Mouse (Mus musculus): Measurements from ENCODE around the gene Gadd45b. TPM values are rescaled to one million over a fixed set of nuclear protein-coding genes. Genes with fewer than 3 reads are reported as not detected.

The Gadd45b gene
- polyA plus RNA-seq, 1 experiment from 2014 or later = 9.0 TPM

DNA sequence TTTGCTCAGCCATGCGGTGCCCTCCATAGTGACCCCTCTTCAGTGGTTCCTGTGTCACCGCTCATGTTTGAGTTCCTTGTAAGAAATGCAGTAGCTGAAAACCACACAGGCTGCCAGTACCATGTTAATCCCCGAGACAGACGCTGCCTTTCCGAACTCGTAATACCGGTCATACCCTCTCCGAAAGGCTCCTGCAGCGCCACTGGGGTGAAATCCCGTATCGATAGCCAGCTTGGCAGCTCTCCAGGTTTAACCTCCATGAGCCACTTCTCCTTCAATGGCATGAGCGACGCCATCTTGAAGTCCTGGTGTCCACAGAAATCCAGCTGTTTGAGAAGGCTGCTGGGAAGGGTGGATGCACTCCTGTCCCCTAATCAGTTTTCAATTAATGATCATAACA is 24.5 kb downstream of the Gadd45b start:
- 76% methylated on average over 13 of the region's 13 CpGs for WGBS
- Histone ChIP-seq H3K4me3 (no peak overlapping the region), H3K4me1 (replicated peaks) (no peaks in the 10 kb centered on the region; the same call in 1 of the 2 replicates), H3K27ac (replicated peaks) (no peak overlapping the region), H3K27me3 (no peaks in the 10 kb centered on the region), H3K9me3 (no peaks in the 10 kb centered on the region), H3K4me2 (no peak overlapping the region), H3K9ac (no peak overlapping the region), H3K36me3 (no peaks in the 10 kb centered on the region)
- no peak for ATAC-seq (ENCODE audit: low read depth)

- Histone ChIP-seq H3K9ac (no peak overlapping the region), H3K9me3 (no peaks in the 10 kb centered on the region), H3K27me3 (no peaks in the 10 kb centered on the region), H3K4me1 (replicated peaks) (no peaks in the 10 kb centered on the region; the same call in 1 of the 2 replicates), H3K4me3 (no peak overlapping the region), H3K36me3 (no peaks in the 10 kb centered on the region), H3K27ac (replicated peaks) (no peak overlapping the region), H3K4me2 (no peak overlapping the region)
- WGBS = 76% methylated on average over 6 of the region's 6 CpGs
- peak; percentile 10; the same call in 1 of the 2 replicates for ATAC-seq (ENCODE audit: low read depth)
These were observed 25.0 kb downstream of the Gadd45b start for GRCm38 (mm10) chr10:80954843-80955242.

DNA sequence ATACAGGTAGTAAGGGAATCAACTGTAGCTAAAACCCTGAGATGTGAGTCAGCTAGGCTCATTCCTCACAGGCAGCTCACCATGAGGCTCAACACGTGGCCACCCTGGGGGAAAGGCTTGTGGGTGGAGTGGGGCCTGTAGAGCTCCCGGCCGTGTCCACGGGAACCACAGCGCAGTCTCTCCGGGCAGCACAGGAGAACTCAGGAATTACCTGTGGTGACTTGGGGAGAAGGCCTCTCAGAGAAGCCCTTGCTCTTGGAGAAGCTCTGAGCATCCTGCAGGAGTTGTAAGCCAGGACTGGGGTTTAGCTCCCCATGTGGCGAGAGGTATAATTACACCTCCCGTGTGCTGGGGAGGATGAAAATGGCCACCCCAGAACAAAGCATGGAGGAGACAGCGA is 25.7 kb downstream of the Gadd45b start:
- ATAC-seq (ENCODE audit: low read depth) = peak; percentile 41; the same call in 1 of the 2 replicates
- no peak overlapping the region for H3K4me3 ChIP-seq
- H3K9ac ChIP-seq = no peak overlapping the region
- no peaks in the 10 kb centered on the region for H3K36me3 ChIP-seq
- H3K4me2 ChIP-seq = no peak overlapping the region
- H3K27ac ChIP-seq (replicated peaks) = 0 out of 2 replicates have a peak overlapping the region, but pooled peaks have one; percentile 28
- peaks cover under 1% of the 10 kb centered on the region; the same call in 1 of the 2 replicates for H3K4me1 ChIP-seq (replicated peaks)
- no peaks in the 10 kb centered on the region for H3K9me3 ChIP-seq
- no peaks in the 10 kb centered on the region for H3K27me3 ChIP-seq
- 22% methylated on average over 9 of the region's 9 CpGs for WGBS

- H3K9ac ChIP-seq = no peak overlapping the region
- H3K27ac ChIP-seq (replicated peaks) = no peak overlapping the region
- no peaks in the 10 kb centered on the region for H3K36me3 ChIP-seq
- H3K4me1 ChIP-seq (replicated peaks) = peaks cover 9% of the 10 kb centered on the region; the same call in 1 of the 2 replicates
- no peak for ATAC-seq (ENCODE audit: low read depth)
- 92% methylated on average over 8 of the region's 8 CpGs for WGBS
- H3K27me3 ChIP-seq = no peaks in the 10 kb centered on the region
- H3K9me3 ChIP-seq = no peaks in the 10 kb centered on the region
- no peak overlapping the region for H3K4me2 ChIP-seq
- H3K4me3 ChIP-seq = no peak overlapping the region
These were observed 26.5 kb downstream of the Gadd45b start for GRCm38 (mm10) chr10:80956385-80956784.

GRCm38 (mm10) chr10:80956901-80957300 is 27.0 kb downstream of the Gadd45b start:
- ATAC-seq (ENCODE audit: low read depth) = no peak
- no peak overlapping the region for H3K27ac ChIP-seq (replicated peaks)
- no peak overlapping the region for H3K4me3 ChIP-seq
- 78% methylated on average over 6 of the region's 6 CpGs for WGBS
- no peaks in the 10 kb centered on the region for H3K9me3 ChIP-seq
- no peak overlapping the region for H3K4me2 ChIP-seq
- no peaks in the 10 kb centered on the region for H3K27me3 ChIP-seq
- peaks cover 11% of the 10 kb centered on the region; the same call in 1 of the 2 replicates for H3K4me1 ChIP-seq (replicated peaks)
- no peaks in the 10 kb centered on the region for H3K36me3 ChIP-seq
- H3K9ac ChIP-seq = no peak overlapping the region

- no peaks in the 10 kb centered on the region for H3K27me3 ChIP-seq
- H3K9me3 ChIP-seq = no peaks in the 10 kb centered on the region
- no peak overlapping the region for H3K27ac ChIP-seq (replicated peaks)
- H3K36me3 ChIP-seq = no peaks in the 10 kb centered on the region
- no peak overlapping the region for H3K9ac ChIP-seq
- 77% methylated on average over 4 of the region's 4 CpGs for WGBS
- no peak overlapping the region for H3K4me2 ChIP-seq
- no peak for ATAC-seq (ENCODE audit: low read depth)
- peaks cover 11% of the 10 kb centered on the region; the same call in 1 of the 2 replicates for H3K4me1 ChIP-seq (replicated peaks)
- no peak overlapping the region for H3K4me3 ChIP-seq
These were observed 27.9 kb downstream of the Gadd45b start for GRCm38 (mm10) chr10:80957791-80958190.

- Histone ChIP-seq H3K27ac (replicated peaks) (no peak overlapping the region), H3K9ac (no peak overlapping the region), H3K4me3 (no peak overlapping the region), H3K27me3 (no peaks in the 10 kb centered on the region), H3K4me1 (replicated peaks) (peaks cover 20% of the 10 kb centered on the region; the same call in 1 of the 2 replicates), H3K9me3 (no peaks in the 10 kb centered on the region), H3K4me2 (no peak overlapping the region), H3K36me3 (no peaks in the 10 kb centered on the region)
- ATAC-seq (ENCODE audit: low read depth) = no peak
- 95% methylated on average over 5 of the region's 5 CpGs for WGBS
These were observed 29.2 kb downstream of the Gadd45b start for GRCm38 (mm10) chr10:80958979-80959637.

DNA sequence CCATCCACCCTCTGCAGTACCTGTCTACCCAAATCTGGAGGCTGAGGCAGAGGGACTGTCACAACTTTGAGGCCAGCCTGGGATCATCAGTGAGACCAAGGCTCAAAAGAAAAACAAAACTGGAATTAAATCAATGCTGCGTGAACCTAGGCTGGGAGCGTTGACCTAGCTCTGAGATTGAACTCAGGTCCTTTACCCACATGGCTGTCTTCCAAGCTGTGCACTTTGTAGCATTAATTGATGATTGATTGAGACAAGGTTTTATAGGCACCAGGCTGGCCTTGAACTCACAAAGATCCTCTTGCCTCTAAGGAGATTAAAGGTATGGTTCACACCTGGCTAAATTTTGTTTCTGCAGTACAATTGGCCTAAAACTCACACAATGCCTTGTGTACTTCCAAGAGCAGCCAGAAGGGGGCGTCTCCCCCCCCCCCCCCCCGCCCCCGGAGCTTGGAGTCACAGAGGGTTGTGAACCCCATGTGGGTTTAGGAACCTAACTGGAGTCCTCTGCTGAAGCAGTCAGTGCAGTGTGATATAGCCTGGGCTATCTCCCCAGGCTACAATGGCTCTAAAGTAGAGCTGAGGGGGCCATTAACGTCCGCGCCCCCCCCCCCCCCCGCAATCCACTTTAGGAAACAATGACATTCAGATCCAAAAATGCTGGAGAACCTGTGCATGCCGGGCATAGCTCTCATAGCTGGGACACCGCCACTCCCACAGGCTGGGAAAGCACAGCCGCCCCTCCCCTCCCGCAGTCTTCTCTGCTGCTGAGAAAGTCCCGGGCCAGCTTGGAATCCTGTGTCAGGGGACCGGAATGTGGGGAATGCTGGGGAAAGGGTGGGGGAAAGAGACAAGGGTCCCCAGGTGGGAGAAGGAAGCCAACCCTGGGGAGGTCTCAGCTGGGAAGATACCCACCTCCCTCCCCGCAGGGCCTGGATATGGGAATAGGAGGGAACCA is 31.0 kb downstream of the Gadd45b start:
- H3K4me2 ChIP-seq = no peak overlapping the region
- 0 out of 2 replicates have a peak overlapping the region, but pooled peaks have one; percentile 26 for H3K9ac ChIP-seq
- no peaks in the 10 kb centered on the region for H3K36me3 ChIP-seq
- H3K4me1 ChIP-seq (replicated peaks) = peaks cover 21% of the 10 kb centered on the region; the same call in 1 of the 2 replicates
- H3K27ac ChIP-seq (replicated peaks) = 0 out of 2 replicates have a peak overlapping the region, but pooled peaks have one; percentile 20
- ATAC-seq (ENCODE audit: low read depth) = no peak
- H3K9me3 ChIP-seq = no peaks in the 10 kb centered on the region
- no peaks in the 10 kb centered on the region for H3K27me3 ChIP-seq
- no peak overlapping the region for H3K4me3 ChIP-seq
- 13% methylated on average over 16 of the region's 16 CpGs for WGBS

DNA sequence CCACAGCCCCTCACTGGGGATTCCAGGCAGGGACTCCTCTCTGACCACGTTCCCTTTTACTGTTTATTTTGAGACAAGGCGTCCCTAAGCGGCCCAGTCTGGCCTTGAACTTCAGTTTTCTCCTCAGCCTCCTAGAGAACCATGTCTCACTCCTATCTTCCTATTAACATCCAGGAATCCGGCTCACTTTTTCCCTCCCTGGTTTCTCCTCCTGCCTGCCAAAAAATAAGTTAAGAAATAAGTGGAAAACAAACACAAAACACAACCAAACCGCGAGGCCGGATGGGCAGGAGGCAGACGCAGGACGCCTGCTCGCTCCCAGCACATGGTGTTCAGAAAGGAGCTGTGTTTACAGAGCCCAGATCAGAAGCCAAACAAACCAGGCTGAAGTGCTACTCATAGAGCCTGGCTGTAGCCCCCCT is 32.2 kb downstream of the Gadd45b start:
- Histone ChIP-seq H3K9me3 (no peaks in the 10 kb centered on the region), H3K27ac (replicated peaks) (no peak overlapping the region), H3K4me3 (no peak overlapping the region), H3K36me3 (no peaks in the 10 kb centered on the region), H3K4me2 (no peak overlapping the region), H3K9ac (no peak overlapping the region), H3K4me1 (replicated peaks) (peaks cover 24% of the 10 kb centered on the region), H3K27me3 (no peaks in the 10 kb centered on the region)
- ATAC-seq (ENCODE audit: low read depth) = no peak
- 60% methylated on average over 10 of the region's 10 CpGs for WGBS

DNA sequence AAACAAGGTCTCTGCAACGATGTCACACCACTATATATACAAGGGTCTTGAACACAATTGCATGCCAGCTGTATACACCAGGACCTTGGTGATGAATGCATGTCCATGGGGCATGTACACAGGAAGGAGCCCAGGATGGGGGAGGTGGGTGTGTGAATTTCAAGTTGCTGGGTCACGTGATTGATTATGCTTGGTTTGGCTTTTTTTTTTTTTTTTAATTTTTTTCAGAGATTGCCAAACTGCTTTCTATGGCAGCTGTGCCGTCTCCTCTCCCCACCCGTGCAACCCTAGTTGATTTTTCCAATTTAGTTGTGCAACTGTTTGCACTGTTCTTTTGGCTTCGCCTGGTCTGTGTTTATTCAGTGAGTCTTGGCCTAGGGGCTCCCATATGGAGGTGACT is 32.7 kb downstream of the Gadd45b start:
- no peaks in the 10 kb centered on the region for H3K9me3 ChIP-seq
- no peaks in the 10 kb centered on the region for H3K36me3 ChIP-seq
- peaks cover 29% of the 10 kb centered on the region for H3K4me1 ChIP-seq (replicated peaks)
- H3K27me3 ChIP-seq = no peaks in the 10 kb centered on the region
- H3K27ac ChIP-seq (replicated peaks) = no peak overlapping the region
- no peak overlapping the region for H3K4me2 ChIP-seq
- no peak for ATAC-seq (ENCODE audit: low read depth)
- WGBS = 79% methylated on average over 5 of the region's 5 CpGs
- H3K9ac ChIP-seq = no peak overlapping the region
- H3K4me3 ChIP-seq = no peak overlapping the region

- Histone ChIP-seq H3K27ac (replicated peaks) (no peak overlapping the region), H3K4me3 (no peak overlapping the region), H3K4me2 (no peak overlapping the region), H3K9me3 (no peaks in the 10 kb centered on the region), H3K36me3 (no peaks in the 10 kb centered on the region), H3K4me1 (replicated peaks) (peaks cover 30% of the 10 kb centered on the region), H3K27me3 (no peaks in the 10 kb centered on the region), H3K9ac (no peak overlapping the region)
- 55% methylated on average over 12 of the region's 12 CpGs for WGBS
- no peak for ATAC-seq (ENCODE audit: low read depth)
These were observed 33.4 kb downstream of the Gadd45b start for GRCm38 (mm10) chr10:80963031-80963975.

All from neural tube, embryonic 13.5 days (tissue).